Mouse (Mus musculus): ENCODE measurements around the gene Dusp13.

Dusp13 gene

DNA sequence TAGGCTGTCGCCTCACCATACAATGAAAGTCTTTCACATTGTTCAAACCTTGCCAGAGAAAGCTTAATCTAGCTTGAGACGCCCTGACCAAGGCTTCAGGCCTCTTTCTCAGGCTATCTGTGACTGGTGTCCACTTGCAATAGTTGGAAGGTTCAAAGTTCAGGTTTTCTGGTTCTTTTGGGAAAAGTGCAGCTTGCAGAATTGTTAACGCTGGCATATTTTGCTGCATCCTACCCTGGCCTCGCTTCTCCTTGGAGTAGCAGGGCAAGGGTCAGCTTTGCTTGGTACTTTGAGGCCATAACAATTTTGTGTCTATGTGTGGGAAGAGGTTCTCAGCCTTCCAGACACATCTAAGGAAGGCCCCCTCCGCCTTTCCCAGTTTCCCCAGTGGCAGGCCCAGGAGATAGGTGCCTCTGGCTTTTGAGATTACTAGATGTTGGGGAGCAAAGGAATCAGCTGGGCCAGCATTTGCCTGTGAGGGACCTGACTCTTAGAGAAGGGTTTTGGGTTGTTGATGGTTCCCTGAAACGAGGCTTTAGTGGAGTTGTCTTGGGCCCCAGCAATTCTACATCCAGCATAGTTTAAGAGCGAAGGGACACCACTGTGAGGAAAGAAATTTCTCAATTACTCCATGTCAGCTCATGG is 54.7 kb downstream of the Dusp13 start:
- DNase-seq, result no peak

DNA sequence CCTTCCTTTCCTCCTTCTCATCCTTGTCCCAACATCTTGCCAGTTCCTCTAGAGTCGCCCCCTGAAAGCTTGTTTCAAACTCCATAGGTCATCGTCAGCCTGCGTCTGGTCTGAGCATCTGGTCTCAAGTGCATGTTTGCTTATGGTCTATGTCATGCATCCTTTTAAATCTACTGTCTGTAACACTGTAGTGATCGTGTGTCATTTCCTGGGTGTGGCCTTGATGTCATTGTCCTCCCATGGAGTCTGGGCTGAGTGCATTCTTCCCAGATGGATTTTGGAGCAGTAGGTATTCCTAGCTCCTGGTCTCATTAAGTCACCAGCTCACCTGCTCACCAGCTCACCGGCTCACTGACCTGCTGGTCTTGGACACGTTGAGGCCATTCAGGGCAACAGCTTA is 56.0 kb downstream of the Dusp13 start:
- no peak for DNase-seq

DNA sequence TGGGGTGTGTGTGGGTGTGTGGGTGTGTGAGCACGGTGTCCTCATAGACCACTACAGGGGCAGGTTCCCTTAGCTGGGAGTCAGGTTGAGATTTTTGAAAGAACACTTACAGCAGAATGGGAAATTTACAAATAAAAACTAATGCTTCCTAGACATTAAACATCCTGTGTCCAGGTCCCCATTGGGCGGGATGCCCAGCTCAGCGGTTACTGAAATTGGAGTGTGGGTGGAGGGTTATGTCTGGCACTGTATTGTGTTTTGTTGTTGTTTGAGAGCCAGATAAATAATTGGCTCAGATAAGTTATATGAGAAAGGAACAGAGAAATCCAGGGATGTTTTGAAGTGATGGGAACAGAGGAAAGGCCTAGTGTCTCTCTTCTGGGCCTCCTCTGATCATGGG is 59.9 kb downstream of the Dusp13 start:
- no peak for DNase-seq

DNA sequence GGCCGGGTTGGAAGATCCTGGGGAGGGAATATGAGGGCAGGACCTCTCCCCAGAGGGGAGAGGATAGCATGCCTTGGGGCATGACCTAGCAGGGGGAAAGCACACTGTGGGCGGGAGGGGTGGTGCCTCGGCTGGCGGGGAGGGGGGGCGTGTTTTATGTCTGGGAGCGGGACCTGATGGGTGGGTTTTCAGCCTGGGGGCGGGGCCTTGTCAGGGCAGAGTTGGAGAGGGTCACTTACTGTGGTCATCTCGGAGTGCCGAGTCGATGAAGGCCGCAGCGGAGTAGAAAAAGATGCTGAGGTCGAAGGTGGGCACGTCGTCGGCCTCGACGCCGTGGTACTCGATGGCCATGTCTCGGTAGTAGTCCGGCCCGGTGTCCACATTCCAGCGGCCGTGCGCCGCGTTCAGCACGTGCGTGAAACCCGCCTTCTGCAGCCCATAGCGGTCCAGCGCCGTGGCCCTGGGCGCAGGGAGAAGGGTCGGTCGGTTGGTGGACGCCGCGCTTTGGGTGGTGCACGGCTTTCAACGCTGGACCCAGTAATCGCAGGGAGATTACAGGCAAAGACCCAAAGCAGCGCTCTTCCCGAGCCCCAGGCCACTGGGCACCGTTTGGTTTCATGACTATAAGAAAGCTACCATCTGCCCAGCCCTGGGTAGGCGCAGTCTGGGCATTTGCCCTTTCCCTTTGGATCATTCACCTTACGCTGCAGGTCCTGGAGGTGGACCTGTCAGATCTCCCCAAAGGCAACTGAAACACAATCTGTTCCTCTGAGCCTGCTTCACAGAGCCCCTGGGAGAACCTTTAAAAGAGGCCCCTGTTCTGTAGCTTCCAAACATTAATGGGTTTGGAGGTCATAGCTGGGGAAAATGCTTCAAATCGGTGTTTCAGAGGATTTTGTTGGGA is 64.4 kb downstream of the Dusp13 start:
- no peak for DNase-seq

DNA sequence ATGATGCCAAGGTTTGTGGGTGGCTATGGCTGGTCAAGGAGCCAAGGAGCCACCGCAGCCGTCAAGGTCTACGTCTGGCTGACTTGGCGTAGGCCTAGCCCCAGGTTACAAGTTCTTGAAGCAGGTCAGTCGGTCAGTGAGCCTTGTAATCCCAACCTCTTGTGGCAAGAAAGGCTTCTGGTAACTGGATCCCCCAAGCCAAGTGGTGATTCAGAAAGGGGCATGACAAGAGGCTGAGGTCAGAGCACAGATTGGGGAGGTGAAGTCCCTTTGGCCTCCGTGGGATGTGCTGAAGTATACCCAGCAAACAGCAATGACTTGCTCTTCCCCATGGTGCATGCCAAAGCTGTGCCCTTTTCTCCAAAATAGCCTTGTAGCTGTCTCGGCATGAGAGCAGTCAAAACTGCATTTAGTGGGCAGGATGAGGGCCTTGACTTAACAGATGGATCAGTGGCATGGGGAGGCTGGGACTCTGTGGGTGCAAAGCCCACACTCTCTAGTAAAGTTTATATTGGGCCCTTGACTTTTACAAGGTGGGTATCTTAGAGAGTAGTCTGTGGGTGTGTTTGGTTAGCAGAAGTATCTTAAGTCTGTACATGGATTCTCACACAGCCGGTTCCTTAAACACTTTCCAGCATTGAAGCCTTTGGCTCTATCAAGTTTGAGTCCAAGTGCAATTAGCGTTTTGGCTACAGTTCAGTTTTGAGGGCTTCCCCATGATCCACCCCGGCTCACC is 65.4 kb downstream of the Dusp13 start:
- DNase-seq, result no peak

DNA sequence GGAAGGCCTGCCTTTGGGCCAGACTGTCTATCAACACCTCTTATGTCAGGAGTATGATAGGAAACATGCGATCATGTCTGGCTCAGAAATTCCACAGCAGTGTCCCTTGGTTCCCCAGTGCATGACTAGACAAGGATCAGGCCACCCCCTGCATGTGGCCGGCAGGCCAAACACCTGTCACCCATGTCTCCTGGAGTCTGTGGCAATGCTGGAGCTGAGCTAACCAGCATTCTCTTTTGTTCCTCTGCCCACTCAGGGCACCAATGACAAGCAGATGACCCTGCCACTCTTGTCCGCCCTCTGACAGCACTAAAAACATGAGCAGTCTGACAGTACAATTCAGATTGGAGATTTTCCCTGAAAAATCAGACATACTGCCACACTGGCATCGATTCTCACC is 67.1 kb downstream of the Dusp13 start:
- no peak for DNase-seq
